Mouse (Mus musculus): ENCODE results near the gene Selenos. TPM values are rescaled to one million over a fixed set of nuclear protein-coding genes. Genes with fewer than 3 reads are reported as not detected.
"Not testable (repeated sequence)": the region's sequence is repeated elsewhere in the genome, so short reads cannot be mapped to it uniquely, and the experiment has no call there.

The Selenos gene
- polyA plus RNA-seq, 1 experiment = 163 TPM

DNA sequence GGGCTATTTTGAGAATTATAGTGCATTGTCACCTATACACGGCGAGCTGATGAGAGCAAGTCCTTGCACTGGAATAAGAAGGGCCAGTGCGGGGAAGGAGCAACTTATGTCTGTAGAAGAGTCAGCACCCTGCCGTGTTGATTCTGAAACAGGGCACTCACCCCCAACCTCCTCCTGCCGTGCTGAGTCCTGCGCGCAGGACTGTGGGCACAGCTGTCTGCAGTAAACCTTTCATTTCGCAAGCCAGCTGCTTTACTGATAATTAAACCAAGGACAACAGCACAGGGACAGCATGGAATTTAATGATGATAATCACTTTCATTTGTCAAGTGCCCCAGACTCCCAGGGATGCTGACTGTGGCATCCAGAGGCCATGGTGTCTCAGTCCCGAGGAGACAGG, 34.8 kb upstream of the Selenos start:
- no peaks in the 10 kb centered on the region; the same call in 1 of the 2 replicates for H3K4me1 ChIP-seq (ENCODE audit: control insufficient read depth, insufficient read depth, low read length)
- TF ChIP-seq POLR2A (IDR thresholded peaks at IDR 0.05; ENCODE audit: control insufficient read depth, low read depth, low read length) (no peak), CTCF (IDR thresholded peaks at IDR 0.05; ENCODE audit: control insufficient read depth, insufficient read depth, insufficient replicate concordance, low read depth, low read length) (no peak)
- H3K27me3 ChIP-seq (ENCODE audit: control insufficient read depth, insufficient read depth, low read length) = no peaks in the 10 kb centered on the region
- H3K4me3 ChIP-seq (ENCODE audit: control insufficient read depth, low read depth, low read length) = no peak overlapping the region
- no peak overlapping the region for H3K27ac ChIP-seq (ENCODE audit: control insufficient read depth, insufficient read depth, low read depth, low read length)
- no peaks in the 10 kb centered on the region for H3K36me3 ChIP-seq (ENCODE audit: control insufficient read depth, insufficient read depth, low read length)

DNA sequence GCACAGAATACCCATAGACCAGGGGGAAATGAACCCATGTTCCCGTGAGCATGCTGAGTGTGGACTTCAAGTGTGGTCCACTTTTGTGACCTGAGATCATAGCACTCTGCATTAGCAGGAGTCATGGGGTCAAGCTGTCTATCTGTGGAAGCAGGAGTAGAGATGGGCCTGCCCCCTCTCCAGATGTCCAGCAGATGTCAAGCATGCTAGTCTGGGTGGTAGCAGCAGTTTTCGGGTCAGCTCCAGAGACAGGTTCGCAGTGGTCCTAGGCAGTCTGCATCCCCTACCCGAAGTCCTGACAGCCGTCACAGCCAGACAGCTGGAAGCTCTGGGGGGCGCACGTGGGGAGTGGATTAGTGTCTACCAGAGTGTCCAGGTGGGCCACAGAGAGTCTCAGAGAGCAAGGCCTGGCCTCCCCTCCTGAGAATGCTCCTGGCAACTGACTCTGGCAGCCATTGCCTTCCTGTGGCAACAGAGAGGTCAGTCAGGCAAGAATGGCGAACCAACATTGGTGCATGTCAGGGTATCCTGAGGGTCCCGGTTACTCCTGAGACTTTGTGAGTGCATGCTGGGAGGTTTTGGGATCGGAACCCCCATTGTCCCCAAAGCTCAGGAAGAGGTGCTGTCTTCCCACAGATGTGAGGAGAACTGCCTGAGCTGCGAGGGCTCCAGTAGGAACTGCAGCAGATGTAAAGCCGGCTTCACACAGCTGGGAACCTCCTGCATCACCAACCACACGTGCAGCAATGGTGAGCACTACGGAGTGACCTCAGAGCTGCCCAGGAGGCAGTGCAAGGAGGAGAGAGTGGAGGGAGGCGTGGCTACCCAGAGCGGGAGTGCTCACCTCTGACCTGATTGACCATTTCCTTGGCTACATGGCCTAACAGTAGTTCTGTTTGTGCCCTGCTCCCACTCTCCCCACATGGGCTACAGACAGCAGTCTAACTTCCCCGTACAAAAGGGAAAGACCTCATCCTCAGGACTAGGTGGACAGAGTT, 32.2 kb upstream of the Selenos start:
- Histone ChIP-seq H3K4me1 (ENCODE audit: control insufficient read depth, insufficient read depth, low read length) (no peaks in the 10 kb centered on the region; the same call in 1 of the 2 replicates), H3K4me3 (ENCODE audit: control insufficient read depth, low read depth, low read length) (no peak overlapping the region), H3K36me3 (ENCODE audit: control insufficient read depth, insufficient read depth, low read length) (no peaks in the 10 kb centered on the region), H3K27ac (ENCODE audit: control insufficient read depth, insufficient read depth, low read depth, low read length) (no peak overlapping the region), H3K27me3 (ENCODE audit: control insufficient read depth, insufficient read depth, low read length) (no peaks in the 10 kb centered on the region)
- TF ChIP-seq CTCF (IDR thresholded peaks at IDR 0.05; ENCODE audit: control insufficient read depth, insufficient read depth, insufficient replicate concordance, low read depth, low read length) (no peak), POLR2A (IDR thresholded peaks at IDR 0.05; ENCODE audit: control insufficient read depth, low read depth, low read length) (no peak)

DNA sequence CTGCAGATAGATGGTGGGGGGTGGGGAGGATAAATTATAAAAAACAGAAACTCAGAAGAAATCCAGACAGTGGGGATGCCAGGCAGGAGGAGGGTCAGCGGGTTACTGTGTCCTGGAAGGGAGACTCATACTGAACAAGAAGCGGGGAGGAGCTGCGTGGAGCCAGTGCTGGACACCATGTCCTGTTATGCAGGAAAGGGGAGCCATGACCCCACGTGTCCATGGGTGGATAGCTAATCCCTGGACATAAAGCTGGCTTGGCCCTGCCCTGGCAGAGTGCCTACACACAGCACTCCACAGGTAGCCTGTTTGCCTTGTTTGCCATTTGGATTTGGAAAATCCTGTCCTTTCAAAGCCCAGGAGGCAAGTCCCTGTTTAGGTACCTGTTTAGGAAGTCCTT, 31.5 kb upstream of the Selenos start:
- Histone ChIP-seq H3K27ac (ENCODE audit: control insufficient read depth, insufficient read depth, low read depth, low read length) (no peak overlapping the region), H3K27me3 (ENCODE audit: control insufficient read depth, insufficient read depth, low read length) (no peaks in the 10 kb centered on the region), H3K4me1 (ENCODE audit: control insufficient read depth, insufficient read depth, low read length) (no peaks in the 10 kb centered on the region; the same call in 1 of the 2 replicates), H3K36me3 (ENCODE audit: control insufficient read depth, insufficient read depth, low read length) (no peaks in the 10 kb centered on the region), H3K4me3 (ENCODE audit: control insufficient read depth, low read depth, low read length) (no peak overlapping the region)
- TF ChIP-seq CTCF (IDR thresholded peaks at IDR 0.05; ENCODE audit: control insufficient read depth, insufficient read depth, insufficient replicate concordance, low read depth, low read length) = no peak

DNA sequence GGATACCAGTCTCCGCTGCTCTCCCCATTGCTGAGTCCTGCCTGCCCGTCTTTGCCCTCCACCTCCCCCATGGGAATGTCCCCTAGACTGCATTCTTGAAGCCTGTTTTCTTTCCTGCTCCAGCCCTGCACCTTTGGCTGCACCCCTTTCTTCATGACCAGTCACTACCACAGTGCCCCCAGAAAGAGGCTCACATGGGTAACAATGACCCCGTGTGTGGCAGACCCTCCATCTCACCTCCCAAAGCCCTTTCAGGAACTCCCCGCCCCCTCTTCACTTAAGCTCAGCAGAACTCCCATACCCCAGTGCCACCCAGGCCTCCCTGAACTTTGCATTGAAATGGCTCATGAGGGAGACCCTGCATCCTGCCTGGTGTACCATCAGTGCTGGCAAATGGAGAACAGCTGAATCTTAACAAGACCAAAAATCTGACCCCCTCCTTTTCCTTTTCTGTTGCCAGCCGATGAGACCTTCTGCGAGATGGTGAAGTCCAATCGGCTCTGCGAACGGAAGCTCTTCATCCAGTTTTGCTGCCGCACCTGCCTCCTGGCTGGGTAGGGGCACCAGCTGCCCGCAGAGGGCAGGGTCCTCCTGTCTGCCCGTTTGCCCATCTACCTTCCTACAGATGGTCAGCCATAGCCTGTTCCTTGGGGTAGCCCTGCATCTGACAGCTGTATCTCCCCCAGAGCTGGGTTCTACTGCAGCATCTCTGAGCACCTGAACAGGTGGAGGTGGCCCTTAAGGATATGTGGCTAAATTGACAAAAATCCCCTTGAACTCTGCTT, 30.8 kb upstream of the Selenos start:
- Histone ChIP-seq H3K4me1 (ENCODE audit: control insufficient read depth, insufficient read depth, low read length) (no peaks in the 10 kb centered on the region; the same call in 1 of the 2 replicates), H3K27ac (ENCODE audit: control insufficient read depth, insufficient read depth, low read depth, low read length) (no peak overlapping the region), H3K36me3 (ENCODE audit: control insufficient read depth, insufficient read depth, low read length) (no peaks in the 10 kb centered on the region), H3K27me3 (ENCODE audit: control insufficient read depth, insufficient read depth, low read length) (no peaks in the 10 kb centered on the region), H3K4me3 (ENCODE audit: control insufficient read depth, low read depth, low read length) (no peak overlapping the region)
- no peak for TF ChIP-seq POLR2A (IDR thresholded peaks at IDR 0.05; ENCODE audit: control insufficient read depth, low read depth, low read length)
- no peak for TF ChIP-seq CTCF (IDR thresholded peaks at IDR 0.05; ENCODE audit: control insufficient read depth, insufficient read depth, insufficient replicate concordance, low read depth, low read length)

DNA sequence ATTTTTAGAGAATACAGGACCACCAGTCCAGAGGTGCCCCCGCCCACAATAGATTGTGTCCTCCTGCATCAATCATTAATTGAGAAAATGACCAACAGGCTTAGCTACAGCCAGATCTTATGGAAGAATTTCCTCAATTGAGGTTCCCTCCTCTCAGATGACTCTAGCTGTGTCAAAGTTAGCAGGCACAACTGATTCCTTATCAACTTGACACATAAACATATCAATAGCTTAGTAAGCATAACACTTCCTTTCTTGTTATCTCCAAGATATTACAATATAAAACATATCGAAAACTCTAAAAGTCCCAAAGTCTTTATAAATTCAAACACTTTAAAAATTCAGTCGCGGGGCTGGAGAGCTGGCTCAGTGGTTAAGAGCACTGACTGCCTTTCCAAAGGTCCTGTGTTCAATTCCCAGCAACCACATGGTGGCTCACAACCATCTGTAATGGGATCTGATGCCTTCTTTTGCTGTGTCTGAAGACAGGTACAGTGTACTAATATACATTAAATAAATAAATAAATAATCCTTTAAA, 25.4 kb upstream of the Selenos start:
- Histone ChIP-seq H3K4me1 (ENCODE audit: control insufficient read depth, insufficient read depth, low read length) (no peaks in the 10 kb centered on the region), H3K27me3 (ENCODE audit: control insufficient read depth, insufficient read depth, low read length) (no peaks in the 10 kb centered on the region), H3K36me3 (ENCODE audit: control insufficient read depth, insufficient read depth, low read length) (no peaks in the 10 kb centered on the region), H3K4me3 (ENCODE audit: control insufficient read depth, low read depth, low read length) (no peak overlapping the region), H3K27ac (ENCODE audit: control insufficient read depth, insufficient read depth, low read depth, low read length) (no peak overlapping the region)
- TF ChIP-seq CTCF (IDR thresholded peaks at IDR 0.05; ENCODE audit: control insufficient read depth, insufficient read depth, insufficient replicate concordance, low read depth, low read length) (no peak), POLR2A (IDR thresholded peaks at IDR 0.05; ENCODE audit: control insufficient read depth, low read depth, low read length) (no peak)

DNA sequence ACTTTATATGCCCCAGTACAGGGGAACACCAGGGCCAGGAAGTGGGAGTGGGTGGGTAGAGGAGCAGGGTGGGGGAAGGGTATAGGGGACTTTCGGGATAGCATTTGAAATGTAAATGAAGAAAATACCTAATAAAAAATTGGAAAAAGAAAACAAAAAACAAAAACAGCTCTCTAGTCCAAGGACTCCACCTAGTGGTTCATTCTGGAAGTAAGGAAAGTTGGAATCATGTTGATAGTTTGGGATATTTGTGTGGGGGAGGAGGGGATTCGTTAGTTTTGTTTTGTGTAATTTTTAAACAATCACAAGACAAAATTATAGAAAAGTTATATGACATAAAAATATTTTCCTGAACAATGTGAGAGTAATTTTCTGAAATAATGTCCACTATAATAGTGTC, 24.1 kb upstream of the Selenos start:
- not testable (repeated sequence) for H3K4me1 ChIP-seq (ENCODE audit: control insufficient read depth, insufficient read depth, low read length); H3K27ac ChIP-seq (ENCODE audit: control insufficient read depth, insufficient read depth, low read depth, low read length); H3K4me3 ChIP-seq (ENCODE audit: control insufficient read depth, low read depth, low read length); H3K27me3 ChIP-seq (ENCODE audit: control insufficient read depth, insufficient read depth, low read length); H3K36me3 ChIP-seq (ENCODE audit: control insufficient read depth, insufficient read depth, low read length)

DNA sequence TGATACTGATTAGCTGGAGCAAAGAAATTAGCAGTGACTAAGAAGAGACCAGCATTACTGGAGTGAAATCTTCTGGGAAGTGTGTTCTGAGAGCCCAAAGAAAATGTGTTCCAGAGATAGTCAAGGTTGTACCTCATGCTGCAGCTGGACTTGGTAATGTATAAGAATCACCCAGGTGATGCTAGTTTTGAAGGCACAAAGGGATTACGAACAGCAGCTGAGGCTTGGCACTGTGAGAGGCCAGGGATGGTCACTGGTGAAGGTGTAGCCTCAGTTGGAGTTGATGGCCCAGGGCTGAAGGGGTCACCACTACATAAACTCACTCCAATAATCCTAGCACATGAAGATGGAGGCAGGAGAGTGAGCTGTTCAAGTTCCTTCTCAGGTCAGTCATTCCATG, 20.7 kb upstream of the Selenos start, which contains the start of gene Snrpa1:
Snrpa1 (plus strand) TSS at position 301 of the 400 bp plus-strand sequence.
- peak within 1 kb of the TSS; percentile 96; the same call in 1 of the 2 replicates for H3K4me3 ChIP-seq (ENCODE audit: control insufficient read depth, low read depth, low read length)
- no peaks in the 10 kb centered on the region for H3K27me3 ChIP-seq (ENCODE audit: control insufficient read depth, insufficient read depth, low read length)
- TF ChIP-seq POLR2A (IDR thresholded peaks at IDR 0.05; ENCODE audit: control insufficient read depth, low read depth, low read length) = no peak
- no peak for TF ChIP-seq CTCF (IDR thresholded peaks at IDR 0.05; ENCODE audit: control insufficient read depth, insufficient read depth, insufficient replicate concordance, low read depth, low read length)
- H3K4me1 ChIP-seq (ENCODE audit: control insufficient read depth, insufficient read depth, low read length) = peaks cover 5% of the 10 kb centered on the region
- H3K36me3 ChIP-seq (ENCODE audit: control insufficient read depth, insufficient read depth, low read length) = no peaks in the 10 kb centered on the region
- H3K27ac ChIP-seq (ENCODE audit: control insufficient read depth, insufficient read depth, low read depth, low read length) = no peak within 1 kb of the TSS
